Mouse (Mus musculus) liver, embryonic 14.5 days (tissue): ENCODE results near the gene Max.

Source experiments
- CTCF ChIP-seq: IDR thresholded peaks from 2 replicates; pipeline ENCODE4 v1.5.1; 2016; ENCODE audit warnings: antibody characterized with exemption, low read depth, control low read depth
- EP300 ChIP-seq: IDR thresholded peaks from 2 replicates; pipeline ENCODE4 v1.6.1; 2016; ENCODE audit warnings: antibody characterized with exemption, low read depth

- 0 out of 2 replicates have a peak, but pooled peaks have one; percentile 21 for TF ChIP-seq CTCF
- peak; percentile 80 for TF ChIP-seq EP300
These were observed 20.5 kb downstream of the Max start for GRCm38 (mm10) chr12:76941524-76941923.
